Mouse (Mus musculus) ES-E14 (cell line): ENCODE results near the gene Tagln. TPM values are rescaled to one million over a fixed set of nuclear protein-coding genes. Genes with fewer than 3 reads are reported as not detected.
A peak's percentile ranks its signal among the peaks of the same experiment; 100 is the strongest.

ENCODE experiments used
- DNase-seq: peaks from one replicate; pipeline ENCODE4 v3.0.0-alpha.2; 2013; ENCODE audit warnings: low read depth, low spot score
- H3K27ac ChIP-seq: 2 replicates; pipeline ENCODE4 v1.5.1; 2012; ENCODE audit warnings: low read depth, mild to moderate bottlenecking, low read length, moderate library complexity, mixed read lengths; ENCODE audit not compliant: poor library complexity, insufficient read depth, severe bottlenecking
- H3K36me3 ChIP-seq: 2 replicates; pipeline ENCODE4 v1.6.1; 2012; ENCODE audit warnings: mild to moderate bottlenecking, low read length, moderate library complexity, mixed read lengths; ENCODE audit not compliant: control insufficient read depth, poor library complexity, insufficient read depth, severe bottlenecking
- H3K4me1 ChIP-seq, 2 experiments: fragments of 150-350 bp in 1 of 2; sonication (generic) in 1 of 2; 2 replicates each; pipeline ENCODE4 v1.6.1; 2012; ENCODE audit warnings: low read length in 2 of 2, mild to moderate bottlenecking in 1 of 2, mixed read lengths in 1 of 2; ENCODE audit not compliant: control insufficient read depth in 2 of 2, insufficient read depth in 2 of 2, poor library complexity in 1 of 2
- H3K4me3 ChIP-seq, 2 experiments: fragments of 150-350 bp in 1 of 2; sonication (generic) in 1 of 2; 2 replicates each; pipeline ENCODE4 v1.5.1; 2012; ENCODE audit warnings: low read length in 2 of 2, low read depth in 1 of 2, mild to moderate bottlenecking in 1 of 2, mixed read lengths in 1 of 2; ENCODE audit not compliant: insufficient read depth in 1 of 2, poor library complexity in 1 of 2, severe bottlenecking in 1 of 2
- H3K9ac ChIP-seq: 2 replicates; pipeline ENCODE4 v1.6.1; 2012; ENCODE audit warnings: low read depth, mild to moderate bottlenecking, low read length, mixed read lengths; ENCODE audit not compliant: poor library complexity, insufficient read depth, severe bottlenecking
- H3K9me3 ChIP-seq: fragments of 150-350 bp; sonication (generic); 2 replicates; pipeline ENCODE4 v1.6.1; 2012; ENCODE audit warnings: low read depth, mild to moderate bottlenecking, low read length; ENCODE audit not compliant: control insufficient read depth, insufficient read depth
- CHD2 ChIP-seq: IDR thresholded peaks from 2 replicates; pipeline ENCODE4 v1.6.1; 2014; ENCODE audit warnings: mild to moderate bottlenecking, low read depth, low read length, inconsistent platforms
- HCFC1 ChIP-seq: IDR thresholded peaks from 2 replicates; pipeline ENCODE4 v1.6.1; 2012; ENCODE audit warnings: low read length, inconsistent platforms, borderline replicate concordance; ENCODE audit not compliant: insufficient read depth
- MAFK ChIP-seq: IDR thresholded peaks from 2 replicates; pipeline ENCODE4 v1.6.1; 2014; ENCODE audit warnings: mild to moderate bottlenecking, low read depth, low read length, inconsistent platforms; ENCODE audit not compliant: insufficient read depth
- ZC3H11A ChIP-seq: IDR thresholded peaks from 2 replicates; pipeline ENCODE4 v1.6.1; 2012; ENCODE audit warnings: low read depth, mild to moderate bottlenecking, inconsistent platforms, low read length, borderline replicate concordance
- ZNF384 ChIP-seq: IDR thresholded peaks from 2 replicates; pipeline ENCODE4 v1.6.1; 2012; ENCODE audit warnings: low read depth, low read length, inconsistent platforms
- in situ Hi-C, 2 experiments: fragments of 600-800 bp; cut with MboI; formaldehyde crosslinking; loops; one replicate each; pipeline ENCODE4 v1.15.1; 2025; ENCODE audit warnings: low sequenced_read_pairs in 2 of 2, inconsistent platforms in 1 of 2; ENCODE audit not compliant: unreplicated experiment in 2 of 2
- total RNA-seq: library from RNA; depleted of rRNA; stranded (reverse); fragments of 300-350 nt; gene quantifications from 2 replicates; pipeline ENCODE4 v1.2.3, GENCODE M21; 2012; rRNA removed

Gene Tagln
- 255 and 575 TPM in 2 replicates for total RNA-seq

GRCm38 (mm10) chr9:45935628-45936210, at the start of gene Tagln:
Tagln (minus strand) TSS chr9:45936058.
- in situ Hi-C loops = no loop called here
- Histone ChIP-seq H3K9me3 (no peaks in the 10 kb centered on the region), H3K4me1 (peaks cover 1 to 10% of the 10 kb centered on the region in 2 experiments; a peak in 1 of 4 replicates), H3K9ac (peak within 1 kb of the TSS; percentile 62), H3K27ac (no peak within 1 kb of the TSS), H3K36me3 (peaks cover 11% of the 10 kb centered on the region; the same call in 1 of the 2 replicates), H3K4me3 (peak within 1 kb of the TSS; percentile 38 to 60)
- DNase-seq = no peak
- no peak for TF ChIP-seq CHD2
- TF ChIP-seq HCFC1 = no peak
- no peak for TF ChIP-seq MAFK
- no peak for TF ChIP-seq ZC3H11A
- no peak for TF ChIP-seq ZNF384

- Histone ChIP-seq H3K9me3 (no peaks in the 10 kb centered on the region), H3K27ac (peak overlapping the region; percentile 52; the same call in 1 of the 2 replicates), H3K4me3 (peak overlapping the region; percentile 73 to 86), H3K4me1 (peaks cover 4 to 12% of the 10 kb centered on the region in 2 experiments; a peak in 1 of 4 replicates), H3K36me3 (no peaks in the 10 kb centered on the region), H3K9ac (peak overlapping the region; percentile 87; the same call in 1 of the 2 replicates)
- in situ Hi-C loops = no loop called here
- TF ChIP-seq CHD2 = no peak
- TF ChIP-seq HCFC1 = no peak
- TF ChIP-seq ZC3H11A = no peak
- no peak for TF ChIP-seq MAFK
- TF ChIP-seq ZNF384 = no peak
- peak; percentile 34 for DNase-seq
Measured at GRCm38 (mm10) chr9:45985229-45985567, 49.3 kb upstream of the Tagln start.

GRCm38 (mm10) chr9:45984409-45985228, 48.8 kb upstream of the Tagln start:
- H3K27ac ChIP-seq = peak overlapping the region; percentile 80
- in situ Hi-C loops = no loop called here
- peak overlapping the region; percentile 93 for H3K9ac ChIP-seq
- H3K4me3 ChIP-seq = peak overlapping the region; percentile 73 to 86
- peaks cover 4 to 12% of the 10 kb centered on the region in 2 experiments; a peak in 1 of 4 replicates for H3K4me1 ChIP-seq
- no peak for TF ChIP-seq MAFK
- TF ChIP-seq HCFC1 = no peak
- TF ChIP-seq ZNF384 = no peak; the same call in 1 of the 2 replicates
- TF ChIP-seq CHD2 = no peak
- TF ChIP-seq ZC3H11A = no peak
- DNase-seq = peak; percentile 77
- H3K9me3 ChIP-seq = no peaks in the 10 kb centered on the region
- no peaks in the 10 kb centered on the region for H3K36me3 ChIP-seq

GRCm38 (mm10) chr9:45983676-45984408, 48.0 kb upstream of the Tagln start:
- Histone ChIP-seq H3K4me1 (peaks cover 4 to 12% of the 10 kb centered on the region in 2 experiments; a peak in 1 of 4 replicates), H3K36me3 (no peaks in the 10 kb centered on the region), H3K9me3 (no peaks in the 10 kb centered on the region), H3K27ac (no peak overlapping the region; the same call in 1 of the 2 replicates), H3K9ac (peak overlapping the region; percentile 93), H3K4me3 (peak overlapping the region; percentile 73 to 86)
- no peak for TF ChIP-seq HCFC1
- TF ChIP-seq ZNF384 = peak; percentile 86
- in situ Hi-C loops = no loop called here
- no peak for DNase-seq
